Mouse (Mus musculus) c-Kit-positive CD71-negative TER-119-negative erythroid progenitor cells, embryonic 14.5 days (primary cell): ENCODE results near the gene Cacna1c.

Source experiments
- DNase-seq: peaks from one replicate; pipeline ENCODE4 v3.0.0-alpha.2; 2013; ENCODE audit warnings: low read depth

Cacna1c gene

DNA sequence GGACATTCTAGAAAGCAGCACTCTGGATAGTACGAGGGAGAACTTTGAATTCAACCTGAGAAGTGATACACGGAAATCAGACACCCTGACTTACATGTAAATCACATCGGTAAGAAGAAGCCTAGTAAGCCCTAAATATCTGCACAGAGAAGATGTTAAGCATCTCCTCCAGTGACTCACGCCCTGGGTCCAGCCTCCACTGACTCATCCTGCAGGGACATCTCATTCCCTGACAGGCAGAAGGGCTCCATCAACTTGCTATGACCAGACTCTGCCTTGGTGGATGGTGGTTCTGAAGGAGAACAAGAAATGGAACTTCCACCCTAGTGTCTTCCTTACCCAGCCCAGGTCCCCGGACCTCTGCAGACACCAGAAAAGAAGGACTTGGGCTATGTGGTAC is 191.6 kb downstream of the Cacna1c start:
- DNase-seq = no peak

DNA sequence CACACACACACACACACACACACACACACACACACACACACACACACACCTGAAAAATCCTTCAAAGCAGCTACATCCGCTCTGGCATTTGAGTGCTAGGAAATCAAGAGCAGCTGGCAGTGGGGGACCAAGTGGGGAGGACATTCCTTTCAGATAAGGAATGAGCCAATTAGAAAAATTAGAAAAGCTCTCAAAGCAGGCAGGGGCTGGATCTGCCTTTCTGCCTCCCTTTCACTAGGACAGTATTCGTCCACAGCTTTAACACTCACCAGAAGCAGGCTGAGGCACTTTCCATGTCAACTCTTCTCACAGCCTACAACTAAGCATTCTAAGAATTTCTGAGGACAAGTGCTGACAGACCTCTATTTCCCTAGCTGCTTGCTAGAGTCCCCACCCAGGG is 194.8 kb downstream of the Cacna1c start:
- no peak for DNase-seq

DNA sequence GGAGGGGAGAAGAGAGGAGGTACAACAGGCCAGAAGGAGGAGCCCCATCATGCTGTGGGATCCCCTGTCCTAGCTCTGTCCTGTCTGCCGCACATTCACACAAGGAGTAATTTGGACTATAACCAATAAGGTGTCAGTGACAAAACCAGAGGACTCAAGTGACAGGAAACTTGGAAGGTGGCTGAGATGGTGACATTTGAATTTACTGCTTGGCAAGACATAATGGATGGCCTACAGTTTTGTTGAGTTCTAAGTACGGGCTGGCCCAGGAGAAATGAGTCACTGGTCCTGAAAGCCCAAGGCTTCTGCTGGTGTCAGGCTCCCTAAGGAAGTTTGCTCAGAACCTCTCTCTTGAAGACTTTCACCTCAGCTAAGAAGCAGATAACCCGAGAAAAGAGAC is 196.0 kb downstream of the Cacna1c start:
- DNase-seq = no peak

GRCm38 (mm10) chr6:118999329-118999875 is 196.8 kb downstream of the Cacna1c start:
- no peak for DNase-seq

GRCm38 (mm10) chr6:118997397-118997796 is 198.8 kb downstream of the Cacna1c start:
- no peak for DNase-seq

DNA sequence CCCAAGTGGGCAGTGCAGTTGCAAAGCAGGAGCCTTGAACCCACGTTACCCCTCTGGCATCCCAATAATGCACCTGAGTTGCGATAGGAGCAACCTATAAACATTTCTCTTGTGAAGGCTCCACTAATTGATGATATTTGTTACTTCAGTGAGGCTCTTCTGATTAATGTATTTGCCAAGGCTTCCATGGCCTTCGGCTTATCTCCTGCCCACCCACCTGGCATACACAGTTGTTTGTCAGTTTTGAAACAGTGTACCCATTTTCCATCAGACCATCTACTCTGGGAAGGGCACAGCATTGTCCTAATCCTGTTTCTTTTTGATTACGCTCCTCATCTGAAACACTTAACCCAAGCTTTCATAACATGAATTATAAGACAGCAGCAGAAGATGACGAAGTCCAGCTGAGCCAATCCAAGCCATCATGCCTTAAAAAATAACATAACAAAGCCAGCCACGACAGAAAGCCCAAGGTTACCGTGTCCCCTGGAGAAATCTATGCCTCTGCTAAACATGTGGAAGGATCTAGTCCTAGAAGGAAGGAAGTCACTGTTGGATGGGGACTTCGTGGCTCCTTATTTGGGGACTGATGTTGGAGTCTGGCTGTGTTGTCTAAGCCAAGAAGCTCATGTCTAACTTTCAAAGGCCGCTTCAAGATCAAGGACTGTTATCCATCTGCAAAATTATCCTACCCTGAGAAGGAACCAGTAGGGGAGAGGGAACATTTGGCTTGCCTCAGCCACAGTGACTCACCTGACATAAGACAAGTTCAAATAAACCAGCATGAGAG is 201.8 kb downstream of the Cacna1c start:
- DNase-seq = no peak

- no peak for DNase-seq
Measured at GRCm38 (mm10) chr6:118992391-118992790, 203.8 kb downstream of the Cacna1c start.

DNA sequence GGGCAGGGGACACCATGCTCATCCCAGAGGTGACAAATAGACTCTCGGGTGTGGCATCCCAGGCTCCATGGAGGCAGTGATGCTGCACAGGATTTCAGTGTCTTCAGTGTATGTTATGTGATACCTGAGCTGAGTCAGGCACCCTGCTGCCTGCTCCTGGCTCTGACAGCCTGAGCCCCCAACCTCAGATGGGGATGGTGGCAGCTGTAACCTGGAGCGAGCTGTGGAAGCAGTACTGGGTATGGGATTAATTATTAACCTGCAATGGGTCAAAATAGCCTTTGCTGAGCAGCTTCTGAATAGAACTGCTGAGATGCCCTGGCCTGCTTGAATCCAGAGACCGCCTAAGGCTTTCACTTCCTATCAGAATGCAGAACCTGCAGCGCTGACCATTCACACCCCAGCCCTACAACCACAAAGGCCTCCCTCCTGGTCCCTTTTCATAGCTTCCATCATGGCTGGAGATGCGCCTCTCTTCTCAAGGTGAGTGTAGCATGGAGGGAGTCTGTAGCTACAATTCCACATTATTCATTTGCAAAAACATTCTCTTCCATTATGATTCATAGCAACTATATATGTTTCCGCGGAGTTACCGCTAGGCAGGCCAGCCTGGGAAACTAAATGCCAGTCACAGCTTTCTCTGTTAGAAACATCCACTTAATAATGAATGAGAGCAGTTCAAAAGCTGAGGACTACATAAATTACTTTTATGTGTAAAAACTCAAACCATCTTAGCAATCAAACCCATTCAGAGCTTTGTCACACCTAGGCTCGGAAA is 206.0 kb downstream of the Cacna1c start:
- no peak for DNase-seq

- DNase-seq = no peak
Measured at GRCm38 (mm10) chr6:118984181-118984901, 211.9 kb downstream of the Cacna1c start.

- DNase-seq = no peak
Measured at GRCm38 (mm10) chr6:118983471-118984040, 212.7 kb downstream of the Cacna1c start.

GRCm38 (mm10) chr6:118980265-118980664 is 216.0 kb downstream of the Cacna1c start:
- no peak for DNase-seq

GRCm38 (mm10) chr6:118977443-118978271 is 218.6 kb downstream of the Cacna1c start:
- no peak for DNase-seq

- no peak for DNase-seq
Measured at GRCm38 (mm10) chr6:118976617-118977016, 219.6 kb downstream of the Cacna1c start.

GRCm38 (mm10) chr6:118971844-118972531 is 224.2 kb downstream of the Cacna1c start:
- no peak for DNase-seq

- DNase-seq = no peak
Measured at GRCm38 (mm10) chr6:118968776-118969175, 227.4 kb downstream of the Cacna1c start.

DNA sequence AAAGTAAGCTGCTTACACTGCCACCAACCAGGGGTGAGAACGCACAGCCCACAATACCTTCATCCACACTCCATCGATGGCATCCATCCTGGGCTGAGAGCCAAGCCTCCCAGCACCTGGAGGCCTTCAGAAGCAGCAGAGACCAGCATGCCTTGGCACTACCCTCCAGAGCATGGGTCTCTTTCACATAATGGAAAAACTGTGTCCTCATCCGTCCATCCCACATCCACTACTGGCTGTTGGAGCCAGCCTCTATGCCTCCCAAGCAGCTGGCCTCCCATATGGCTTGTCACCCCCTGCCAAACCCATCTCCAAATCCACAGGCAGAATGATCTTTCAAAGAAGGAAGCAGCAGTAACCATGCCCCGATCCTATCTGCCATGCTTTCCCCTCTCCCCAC is 229.3 kb downstream of the Cacna1c start:
- no peak for DNase-seq

GRCm38 (mm10) chr6:118965577-118965976 is 230.6 kb downstream of the Cacna1c start:
- DNase-seq = no peak

- DNase-seq = no peak
Measured at GRCm38 (mm10) chr6:118963806-118964205, 232.4 kb downstream of the Cacna1c start.

DNA sequence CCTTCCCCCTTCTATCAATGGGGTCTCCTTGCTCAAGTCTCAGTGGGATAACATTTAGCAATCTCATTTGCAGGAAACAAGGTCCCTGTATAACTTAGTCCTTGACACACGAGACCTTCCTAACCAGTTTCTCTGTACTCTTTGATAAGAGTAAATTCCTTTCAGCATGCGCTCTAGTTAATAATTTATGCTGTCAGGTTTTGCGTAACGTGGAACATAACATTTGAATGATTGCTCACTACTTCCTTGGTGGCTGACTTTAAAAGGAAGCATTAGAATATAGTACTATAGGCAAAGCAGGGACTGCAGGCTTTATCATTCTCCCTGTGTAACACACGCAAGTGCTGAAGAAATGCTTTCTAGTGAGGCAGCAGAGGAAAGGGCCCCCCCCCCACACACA is 232.9 kb downstream of the Cacna1c start:
- no peak for DNase-seq

GRCm38 (mm10) chr6:118958529-118958928 is 237.7 kb downstream of the Cacna1c start:
- no peak for DNase-seq

GRCm38 (mm10) chr6:118956234-118956633 is 240.0 kb downstream of the Cacna1c start:
- no peak for DNase-seq
